ENCODE assay signal across 19 mouse cellular contexts in the genomic region with DNA sequence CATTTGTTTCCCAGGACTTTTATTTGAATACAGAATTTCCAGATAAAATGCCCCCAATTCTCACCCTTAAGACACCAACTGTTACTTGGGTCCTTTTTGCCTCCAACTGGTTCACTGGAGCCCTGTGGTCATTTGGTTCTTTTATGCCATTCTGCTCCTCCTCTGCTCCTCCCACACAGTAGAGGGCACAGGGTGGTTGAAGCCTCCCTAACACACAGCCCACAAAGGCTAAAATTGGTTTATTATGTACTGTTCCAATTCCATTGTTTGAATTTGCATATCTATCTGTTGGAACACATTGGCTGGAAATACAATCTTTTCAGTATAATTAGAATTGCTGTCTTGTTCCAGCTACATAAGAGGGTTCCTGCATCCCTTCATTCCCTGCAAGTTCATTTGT.
DNase-seq lines count a peak whose midpoint lies in the region; ATAC-seq and TF ChIP-seq lines count a peak whose summit lies in the region.
"Had no signal": no experiment of that assay in that cellular context is flagged by ENCODE, and none has a peak within 500 bp of the region (broad histone marks: within the 10 kb centered on the region; RNA-seq: fewer than 3 reads in every experiment).

No protein-coding gene starts in this region.

- no peak for DNase-seq in hindbrain, embryonic 11.5 days (ENCODE audit: low spot score)
- DNase-seq in hindbrain, postnatal 0 days (ENCODE audit: low spot score), result no peak
- no peak for DNase-seq in midbrain, embryonic 10.5 days (ENCODE audit: low spot score)
- no peak for DNase-seq in heart, adult 18-20 months
- DNase-seq: adrenal gland, adult 2 months; adrenal gland, postnatal 10 days; adrenal gland, postnatal 25 days; cerebellum, adult 11-12 months; cerebellum, adult 2 months; cerebellum, adult 9-10 months; cerebellum, postnatal 10 days; cerebellum, postnatal 25 days had no signal

- no peak for TF ChIP-seq CTCF in hindbrain, postnatal 0 days (IDR thresholded peaks at IDR 0.05; ENCODE audit: low read depth)

- no peak overlapping the region for H3K9ac ChIP-seq in hindbrain, embryonic 11.5 days (ENCODE audit: low read depth, low read length)
- H3K9ac ChIP-seq in hindbrain, postnatal 0 days (replicated peaks; ENCODE audit: low read length), result no peak overlapping the region
- H3K9ac ChIP-seq in midbrain, embryonic 13.5 days (replicated peaks), result no peak overlapping the region
- H3K9ac ChIP-seq in midbrain, embryonic 16.5 days (ENCODE audit: low read depth, low read length), result no peak overlapping the region
- H3K9ac ChIP-seq in midbrain, embryonic 15.5 days, result no peak overlapping the region
- H3K9ac ChIP-seq: embryonic facial prominence, embryonic 12.5 days; forebrain, embryonic 13.5 days; forebrain, embryonic 15.5 days had no signal

- H3K36me3 ChIP-seq in hindbrain, embryonic 11.5 days (ENCODE audit: control insufficient read depth, insufficient read depth, low read length), result no peaks in the 10 kb centered on the region
- no peaks in the 10 kb centered on the region for H3K36me3 ChIP-seq in hindbrain, postnatal 0 days (ENCODE audit: insufficient read depth, low read length)
- no peaks in the 10 kb centered on the region for H3K36me3 ChIP-seq in midbrain, embryonic 13.5 days
- H3K36me3 ChIP-seq in midbrain, embryonic 16.5 days (ENCODE audit: control insufficient read depth, insufficient read depth, low read length), result no peaks in the 10 kb centered on the region
- H3K36me3 ChIP-seq in midbrain, embryonic 15.5 days (replicated peaks), result no peaks in the 10 kb centered on the region
- no peaks in the 10 kb centered on the region for H3K36me3 ChIP-seq in midbrain, embryonic 10.5 days
- H3K36me3 ChIP-seq: embryonic facial prominence, embryonic 10.5 days; embryonic facial prominence, embryonic 12.5 days; forebrain, embryonic 15.5 days had no signal

- H3K27ac ChIP-seq in hindbrain, embryonic 11.5 days (ENCODE audit: low read depth, low read length), result no peak overlapping the region
- no peak overlapping the region for H3K27ac ChIP-seq in hindbrain, postnatal 0 days
- no peak overlapping the region for H3K27ac ChIP-seq in midbrain, embryonic 13.5 days
- no peak overlapping the region for H3K27ac ChIP-seq in midbrain, embryonic 16.5 days (ENCODE audit: low read length)
- H3K27ac ChIP-seq in midbrain, embryonic 15.5 days, result no peak overlapping the region
- no peak overlapping the region for H3K27ac ChIP-seq in midbrain, embryonic 10.5 days (replicated peaks)
- H3K27ac ChIP-seq: embryonic facial prominence, embryonic 10.5 days; embryonic facial prominence, embryonic 12.5 days; forebrain, embryonic 13.5 days; forebrain, embryonic 15.5 days had no signal

- ATAC-seq in hindbrain, embryonic 11.5 days (ENCODE audit: low FRiP score), result peak; percentile 64; the same call in 1 of the 2 replicates
- ATAC-seq in hindbrain, postnatal 0 days, result no peak
- ATAC-seq in midbrain, embryonic 13.5 days, result peak; percentile 55; the same call in 1 of the 2 replicates
- no peak for ATAC-seq in midbrain, embryonic 16.5 days
- ATAC-seq in midbrain, embryonic 15.5 days (replicated peaks), result 0 out of 2 replicates have a peak, but pooled peaks have one; percentile 20
- ATAC-seq: forebrain, embryonic 13.5 days; forebrain, embryonic 15.5 days had no signal

- no peak overlapping the region for H3K4me2 ChIP-seq in hindbrain, embryonic 11.5 days (replicated peaks; ENCODE audit: low read depth, low read length)
- no peak overlapping the region for H3K4me2 ChIP-seq in hindbrain, postnatal 0 days (ENCODE audit: low read depth, low read length)
- H3K4me2 ChIP-seq in midbrain, embryonic 13.5 days (replicated peaks), result no peak overlapping the region
- no peak overlapping the region for H3K4me2 ChIP-seq in midbrain, embryonic 16.5 days (ENCODE audit: low read length)
- no peak overlapping the region for H3K4me2 ChIP-seq in midbrain, embryonic 15.5 days
- H3K4me2 ChIP-seq: embryonic facial prominence, embryonic 12.5 days; forebrain, embryonic 13.5 days; forebrain, embryonic 15.5 days had no signal

- H3K9me3 ChIP-seq in hindbrain, embryonic 11.5 days (ENCODE audit: control insufficient read depth, low read length), result no peaks in the 10 kb centered on the region
- no peaks in the 10 kb centered on the region for H3K9me3 ChIP-seq in hindbrain, postnatal 0 days (ENCODE audit: low read length)
- H3K9me3 ChIP-seq in midbrain, embryonic 13.5 days, result no peaks in the 10 kb centered on the region
- H3K9me3 ChIP-seq in midbrain, embryonic 16.5 days (replicated peaks; ENCODE audit: control insufficient read depth, low read length, poor library complexity, severe bottlenecking), result no peaks in the 10 kb centered on the region
- H3K9me3 ChIP-seq in midbrain, embryonic 15.5 days, result no peaks in the 10 kb centered on the region
- no peaks in the 10 kb centered on the region for H3K9me3 ChIP-seq in midbrain, embryonic 10.5 days (replicated peaks)
- H3K9me3 ChIP-seq: embryonic facial prominence, embryonic 10.5 days; embryonic facial prominence, embryonic 12.5 days; forebrain, embryonic 13.5 days; forebrain, embryonic 15.5 days had no signal

- H3K4me3 ChIP-seq in hindbrain, embryonic 11.5 days (ENCODE audit: low read depth, low read length), result no peak overlapping the region
- H3K4me3 ChIP-seq in hindbrain, postnatal 0 days (ENCODE audit: low read length), result no peak overlapping the region
- H3K4me3 ChIP-seq in midbrain, embryonic 13.5 days (replicated peaks), result no peak overlapping the region
- H3K4me3 ChIP-seq in midbrain, embryonic 16.5 days (ENCODE audit: low read depth, low read length), result no peak overlapping the region
- H3K4me3 ChIP-seq in midbrain, embryonic 15.5 days, result no peak overlapping the region
- H3K4me3 ChIP-seq in midbrain, embryonic 10.5 days, result no peak overlapping the region
- H3K4me3 ChIP-seq: embryonic facial prominence, embryonic 10.5 days; embryonic facial prominence, embryonic 12.5 days; forebrain, embryonic 13.5 days; forebrain, embryonic 15.5 days had no signal

- no peaks in the 10 kb centered on the region for H3K27me3 ChIP-seq in hindbrain, embryonic 11.5 days (ENCODE audit: control insufficient read depth, insufficient read depth, low read length)
- H3K27me3 ChIP-seq in hindbrain, postnatal 0 days (ENCODE audit: insufficient read depth, low read length), result no peaks in the 10 kb centered on the region
- no peaks in the 10 kb centered on the region for H3K27me3 ChIP-seq in midbrain, embryonic 13.5 days
- no peaks in the 10 kb centered on the region for H3K27me3 ChIP-seq in midbrain, embryonic 16.5 days (ENCODE audit: control insufficient read depth, insufficient read depth, low read depth, low read length)
- no peaks in the 10 kb centered on the region for H3K27me3 ChIP-seq in midbrain, embryonic 15.5 days (replicated peaks)
- H3K27me3 ChIP-seq in midbrain, embryonic 10.5 days (ENCODE audit: low read depth, poor library complexity, severe bottlenecking), result no peaks in the 10 kb centered on the region
- H3K27me3 ChIP-seq: embryonic facial prominence, embryonic 12.5 days; forebrain, embryonic 13.5 days; forebrain, embryonic 15.5 days had no signal

- no peaks in the 10 kb centered on the region for H3K4me1 ChIP-seq in hindbrain, embryonic 11.5 days (replicated peaks; ENCODE audit: control insufficient read depth, insufficient read depth, low read length)
- no peaks in the 10 kb centered on the region for H3K4me1 ChIP-seq in hindbrain, postnatal 0 days (ENCODE audit: insufficient read depth, low read length)
- no peaks in the 10 kb centered on the region for H3K4me1 ChIP-seq in midbrain, embryonic 13.5 days (replicated peaks)
- no peaks in the 10 kb centered on the region for H3K4me1 ChIP-seq in midbrain, embryonic 16.5 days (ENCODE audit: control insufficient read depth, insufficient read depth, low read length)
- no peaks in the 10 kb centered on the region for H3K4me1 ChIP-seq in midbrain, embryonic 15.5 days
- H3K4me1 ChIP-seq in midbrain, embryonic 10.5 days, result no peaks in the 10 kb centered on the region
- H3K4me1 ChIP-seq: embryonic facial prominence, embryonic 10.5 days; embryonic facial prominence, embryonic 12.5 days; forebrain, embryonic 13.5 days; forebrain, embryonic 15.5 days had no signal

Comparison
In these comparisons a context has a peak if more than half of its experiments do, and no peak if none do; other contexts are left out.
1. ATAC-seq: peak in hindbrain, embryonic 11.5 days (single experiment), midbrain, embryonic 13.5 days (single experiment) and midbrain, embryonic 15.5 days (single experiment); none in hindbrain, postnatal 0 days (single experiment) and midbrain, embryonic 16.5 days (single experiment).